Mouse (Mus musculus): ENCODE results near the gene Pdpn.
"Not testable (repeated sequence)": the region's sequence is repeated elsewhere in the genome, so short reads cannot be mapped to it uniquely, and the experiment has no call there.

Gene Pdpn

DNA sequence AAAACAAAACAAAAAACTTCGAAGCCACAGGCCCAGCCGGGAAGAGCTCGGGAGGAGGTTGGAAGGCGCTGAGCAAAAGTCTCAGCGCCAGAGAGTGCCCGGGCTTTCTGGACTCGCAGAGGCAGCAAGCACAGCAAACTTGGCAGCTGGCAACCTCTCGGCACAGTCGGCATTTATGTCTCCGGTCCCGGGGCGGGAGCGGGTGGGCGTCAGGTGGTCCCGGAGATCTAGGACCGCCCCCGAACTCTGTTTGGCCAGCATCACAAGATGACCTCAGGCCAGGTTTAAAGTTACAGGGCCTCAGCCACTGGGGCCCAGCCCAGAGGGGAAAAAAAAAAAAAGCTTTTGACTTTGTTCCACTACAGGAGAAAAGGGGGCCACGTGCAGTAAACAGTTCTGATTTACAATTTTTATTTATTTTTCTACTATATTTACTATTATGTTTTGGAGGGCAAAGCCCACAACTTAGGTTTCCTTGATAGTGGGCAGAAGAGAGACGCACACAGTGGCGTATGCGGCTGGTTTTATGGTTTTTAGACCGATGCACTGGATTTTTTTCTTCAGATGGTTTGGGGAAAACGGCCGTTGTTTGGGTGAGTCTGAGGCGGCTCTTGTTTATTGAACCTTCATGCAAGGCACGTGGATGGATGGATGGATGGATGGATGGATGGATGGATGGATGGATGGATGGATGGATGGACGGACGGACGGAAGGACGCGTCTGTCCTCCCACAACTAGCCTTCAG, at the start of gene Pdpn:
Gene Pdpn (minus strand): TSS at position 240 of the 746 bp plus-strand sequence.
- DNase-seq = no peak

DNA sequence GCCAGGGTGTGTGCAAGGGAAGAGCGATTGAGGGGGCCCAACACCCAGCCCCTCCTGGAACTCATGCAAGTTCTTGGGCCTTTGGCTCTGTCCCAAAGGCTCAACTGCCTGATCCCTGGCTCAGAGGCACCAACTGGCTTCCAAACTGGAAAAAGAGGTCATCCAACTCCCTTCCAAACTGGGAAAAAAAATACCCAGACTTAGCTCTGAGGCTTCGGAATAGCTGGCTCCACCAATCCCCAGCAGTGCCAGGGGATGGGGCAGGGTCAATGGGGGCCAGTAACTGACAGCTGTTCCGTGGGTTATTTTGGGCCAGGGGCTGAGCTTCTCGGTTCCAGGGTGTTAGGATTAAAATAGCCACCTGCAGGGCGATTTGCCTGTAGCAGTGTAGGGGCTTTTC, 49.3 kb upstream of the Pdpn start:
- DNase-seq = no peak

DNA sequence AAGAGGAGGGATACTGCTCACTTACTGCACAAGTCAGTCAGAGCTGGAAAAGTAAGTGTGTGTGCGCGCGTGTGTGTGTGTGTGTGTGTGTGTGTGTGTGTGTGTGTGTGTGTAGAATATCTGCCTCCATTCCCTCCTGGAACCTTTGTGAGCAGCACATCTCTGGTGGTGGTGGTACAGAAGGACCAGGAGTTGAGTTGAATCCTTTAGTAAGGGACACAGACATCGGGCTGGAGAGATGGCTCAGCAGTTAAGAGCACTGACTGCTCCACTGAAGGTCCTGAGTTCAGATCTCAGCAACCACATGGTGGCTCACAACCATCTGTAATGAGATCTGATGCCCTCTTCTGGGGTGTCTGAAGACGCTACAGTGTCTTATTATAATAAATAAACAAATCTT, 46.1 kb upstream of the Pdpn start:
- not testable (repeated sequence) for DNase-seq

DNA sequence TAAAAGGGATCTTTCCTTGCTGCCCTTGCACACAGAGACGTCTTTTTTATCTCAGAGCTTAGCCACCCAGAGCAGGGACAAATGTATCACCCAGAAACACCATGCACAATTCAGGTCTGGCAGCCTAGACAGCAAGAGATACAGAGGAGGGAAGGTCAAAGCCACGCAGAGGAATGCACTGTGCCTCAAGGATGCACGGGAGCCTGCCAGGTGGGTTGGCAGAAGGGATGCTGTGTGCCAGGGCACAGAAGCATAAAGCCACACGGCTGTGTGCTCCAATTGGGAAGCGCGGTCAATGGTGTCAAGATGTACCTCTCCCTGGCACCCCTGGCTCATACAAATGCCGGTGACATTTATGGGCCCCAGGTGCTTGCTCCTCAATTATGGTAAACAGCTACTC, 42.1 kb upstream of the Pdpn start:
- no peak for DNase-seq

DNA sequence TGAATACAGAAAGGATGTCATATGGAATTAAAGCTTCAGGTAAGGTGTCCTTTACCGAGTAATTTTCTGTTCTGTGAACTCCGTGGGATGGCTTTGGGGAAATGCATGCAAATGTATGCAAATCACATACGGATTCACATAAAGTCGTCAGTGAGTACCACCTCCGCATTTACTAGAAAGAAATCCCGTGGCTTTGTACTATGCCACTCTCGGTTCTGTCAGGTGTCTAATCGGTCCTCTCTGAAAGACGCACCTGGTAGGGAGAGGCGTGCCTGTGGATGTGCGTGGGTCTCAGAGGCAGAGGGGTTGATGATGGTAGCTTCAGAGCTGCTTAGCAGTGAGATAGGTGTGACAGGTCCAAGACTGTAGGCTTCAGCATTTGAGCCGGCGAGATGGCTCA, 40.4 kb upstream of the Pdpn start:
- DNase-seq = no peak

DNA sequence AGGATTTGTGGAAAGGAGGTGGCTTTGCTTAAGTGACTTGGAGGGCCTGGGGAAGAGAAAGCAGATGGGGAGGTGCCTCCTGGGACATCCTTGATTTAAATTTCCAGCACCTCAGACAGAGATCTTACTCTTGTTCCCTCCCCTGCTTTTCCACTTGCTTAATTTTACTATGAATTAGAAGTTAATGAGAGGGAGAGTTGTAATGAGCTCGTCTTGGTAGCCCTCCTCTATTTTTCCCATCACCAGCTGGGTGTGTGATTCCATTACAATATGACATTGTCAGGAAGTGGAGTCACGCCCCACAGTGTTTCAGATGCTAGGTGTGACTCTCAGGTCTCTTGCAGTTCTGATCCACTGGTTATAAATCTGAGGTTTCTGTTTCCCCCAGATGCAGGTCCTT, 36.7 kb upstream of the Pdpn start:
- no peak for DNase-seq

DNA sequence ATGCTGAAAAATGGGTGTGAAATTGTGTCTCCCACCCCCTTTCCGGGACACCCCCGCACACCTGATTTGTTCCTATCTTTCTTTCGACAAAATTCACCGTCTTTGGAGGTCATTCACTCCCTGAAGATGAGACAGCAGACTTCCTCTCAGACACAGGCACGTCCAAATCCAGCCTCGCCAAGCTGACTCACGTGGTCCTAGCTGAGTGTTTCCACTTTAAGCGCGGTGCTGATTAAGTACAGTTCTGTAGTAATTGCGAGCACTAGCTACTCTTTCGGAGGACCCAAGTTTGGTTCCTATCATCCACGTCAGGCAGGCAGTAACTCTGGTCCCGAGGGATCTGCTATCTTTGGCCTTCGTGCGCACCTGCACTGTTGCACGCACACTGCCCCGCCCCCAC, 35.6 kb upstream of the Pdpn start:
- DNase-seq = no peak

DNA sequence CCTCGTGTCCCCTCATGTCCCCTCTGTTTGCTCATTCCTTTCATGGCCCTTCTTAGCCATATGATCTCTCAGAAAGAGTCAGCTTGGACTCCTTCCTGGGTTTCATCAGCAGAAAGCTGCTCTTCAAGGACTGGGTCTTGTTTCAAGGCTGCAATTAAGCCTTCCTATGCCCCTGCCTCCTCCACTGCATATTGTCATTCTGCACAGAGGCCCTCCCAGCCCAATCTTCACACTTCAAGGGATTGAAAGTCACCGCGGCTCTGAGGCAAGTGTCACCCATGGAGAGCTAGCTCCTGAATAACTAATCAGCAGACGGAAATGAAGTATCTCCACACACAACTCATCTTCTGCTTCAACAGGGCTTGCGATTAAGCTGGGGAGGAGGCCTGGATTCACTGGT, 34.8 kb upstream of the Pdpn start:
- DNase-seq = no peak

DNA sequence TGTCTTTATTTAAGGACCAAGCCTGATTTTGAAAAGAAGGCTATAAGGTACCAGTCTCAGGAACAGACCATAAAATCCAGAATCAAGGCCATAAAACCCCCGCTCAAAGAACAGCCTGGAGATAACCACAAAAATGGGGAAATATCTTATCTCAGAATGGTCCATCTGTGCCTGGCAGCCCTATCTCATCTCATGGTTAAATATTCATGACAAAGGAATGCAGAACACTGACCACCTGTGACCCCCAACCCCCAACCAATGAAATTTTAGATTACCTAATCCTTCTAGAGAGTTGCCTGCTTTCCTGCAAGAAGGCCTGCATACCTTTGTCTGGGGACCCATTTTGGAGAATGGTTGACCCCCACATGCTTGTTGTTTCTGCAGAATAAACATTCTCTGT, 32.4 kb upstream of the Pdpn start:
- DNase-seq = no peak

DNA sequence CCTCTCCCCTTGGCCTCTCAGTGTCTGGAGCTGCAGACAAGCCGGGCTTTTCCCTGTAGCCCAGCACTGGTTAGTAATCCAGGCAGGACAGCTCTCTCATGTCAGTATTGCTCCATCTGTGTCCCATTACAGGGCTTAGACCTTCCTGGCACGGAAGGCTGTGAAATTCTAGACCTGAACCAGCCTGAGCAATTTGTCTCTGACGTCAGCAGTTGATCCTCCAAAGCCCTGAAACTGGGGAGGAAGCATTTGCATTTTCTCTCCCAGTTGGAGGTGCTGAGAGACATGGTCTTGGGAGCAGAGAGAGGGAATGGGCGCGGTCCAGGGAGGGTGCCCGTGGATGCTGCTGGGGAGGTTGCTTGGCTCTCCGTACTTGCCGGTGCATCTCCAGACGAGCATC, 31.2 kb upstream of the Pdpn start:
- no peak for DNase-seq

DNA sequence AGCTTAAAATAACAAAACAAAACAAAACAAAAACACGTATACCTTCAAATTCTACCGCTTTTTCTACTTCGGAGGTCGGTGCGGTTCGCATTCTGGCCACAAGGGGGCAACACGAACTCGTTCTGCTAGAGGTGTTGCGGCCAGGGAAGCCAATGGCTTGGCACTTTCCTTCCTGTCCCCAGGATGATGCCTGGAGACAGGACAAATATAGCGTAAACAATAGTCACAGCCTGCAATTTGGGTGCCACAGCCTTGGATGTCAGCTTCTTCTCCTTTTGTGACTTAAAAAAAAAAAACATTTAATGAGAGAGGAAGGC, 26.2 kb upstream of the Pdpn start:
- DNase-seq = peak; percentile 83

DNA sequence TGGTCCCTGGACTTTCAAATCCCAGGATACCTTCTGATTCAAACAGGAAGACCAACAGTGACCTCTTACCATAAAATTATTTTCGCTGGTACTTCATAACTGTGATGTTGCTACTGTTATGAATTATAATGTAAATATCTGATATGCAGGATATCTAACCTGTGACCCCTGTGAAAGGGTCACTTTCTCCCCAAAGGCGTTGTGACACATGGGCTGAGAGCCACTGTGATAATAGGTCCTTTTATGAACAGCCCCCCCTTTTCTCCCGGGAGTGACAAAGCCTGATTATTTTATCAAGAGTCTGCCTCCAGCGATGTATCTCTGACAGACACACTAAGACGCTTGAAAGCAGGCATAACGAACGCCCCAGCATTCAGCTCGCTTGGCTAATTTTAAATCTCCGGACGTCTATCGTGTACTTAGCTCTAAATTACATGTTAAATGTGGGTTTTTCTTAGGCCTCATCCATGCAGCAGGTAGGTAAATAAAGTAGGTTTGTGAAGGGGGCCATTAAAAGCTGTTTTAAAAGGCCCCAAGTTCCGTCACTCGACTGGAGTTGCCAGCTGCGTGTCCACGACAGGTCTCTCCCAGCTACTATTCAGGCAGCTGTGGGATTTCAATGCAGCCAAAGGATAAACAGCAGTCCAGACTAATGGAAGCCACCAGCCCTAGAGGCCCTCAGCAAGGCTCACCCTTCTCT, 25.7 kb upstream of the Pdpn start:
- no peak for DNase-seq

DNA sequence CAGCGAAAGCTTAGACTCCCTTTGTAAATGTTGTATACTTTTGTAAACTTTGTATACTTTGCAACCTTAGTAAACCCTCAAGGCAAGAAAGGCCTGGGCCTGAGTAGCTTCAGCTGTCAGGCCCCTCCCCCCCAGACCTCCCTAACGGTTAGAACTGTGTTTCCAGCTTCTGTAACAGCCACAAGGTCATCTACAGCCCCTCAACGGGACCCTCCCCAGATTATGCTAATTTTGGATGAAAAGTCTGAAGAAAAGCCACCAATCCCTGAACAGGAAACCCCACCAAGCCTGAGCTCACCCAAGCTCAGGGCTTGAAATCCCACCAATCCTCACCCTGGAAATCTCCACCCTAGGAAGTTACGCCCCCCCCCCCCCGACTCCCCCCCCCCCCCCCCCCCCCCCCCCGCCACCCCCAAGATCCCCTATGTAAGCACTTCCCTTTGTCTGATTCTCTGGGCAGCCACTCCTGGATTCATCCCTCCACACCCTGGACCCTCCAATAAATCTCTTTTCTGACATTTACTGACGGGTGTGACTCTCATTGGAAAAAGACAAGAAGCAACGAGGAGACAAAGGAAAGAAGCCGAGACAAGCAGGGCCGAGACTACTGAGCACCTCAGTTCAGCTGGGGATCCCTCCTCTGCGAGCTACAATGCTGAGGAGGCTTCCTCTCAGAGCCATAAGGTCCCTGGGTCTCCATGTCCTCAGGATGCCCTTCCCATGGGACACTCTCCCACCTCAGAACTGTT, 25.0 kb upstream of the Pdpn start:
- DNase-seq = no peak

DNA sequence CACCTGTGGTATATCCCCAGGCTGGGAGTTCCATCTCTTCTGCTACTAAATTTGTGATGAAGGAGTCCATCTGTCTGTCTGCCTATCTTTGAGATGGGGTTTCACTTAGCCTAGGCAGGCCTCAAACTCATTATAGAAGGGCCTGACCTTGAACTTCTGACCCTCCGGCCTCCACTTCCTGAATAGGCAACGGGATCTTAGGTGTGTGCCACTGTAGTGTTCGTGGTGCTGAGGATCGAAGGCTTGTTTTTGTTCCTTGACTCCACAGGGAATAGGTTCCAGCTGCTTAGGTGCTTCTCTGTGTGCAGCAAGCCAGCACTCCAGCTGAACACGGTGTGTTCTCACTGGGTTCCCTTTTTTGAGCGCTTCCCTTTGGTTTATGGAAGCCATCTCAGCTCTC, 13.9 kb upstream of the Pdpn start:
- DNase-seq = no peak

DNA sequence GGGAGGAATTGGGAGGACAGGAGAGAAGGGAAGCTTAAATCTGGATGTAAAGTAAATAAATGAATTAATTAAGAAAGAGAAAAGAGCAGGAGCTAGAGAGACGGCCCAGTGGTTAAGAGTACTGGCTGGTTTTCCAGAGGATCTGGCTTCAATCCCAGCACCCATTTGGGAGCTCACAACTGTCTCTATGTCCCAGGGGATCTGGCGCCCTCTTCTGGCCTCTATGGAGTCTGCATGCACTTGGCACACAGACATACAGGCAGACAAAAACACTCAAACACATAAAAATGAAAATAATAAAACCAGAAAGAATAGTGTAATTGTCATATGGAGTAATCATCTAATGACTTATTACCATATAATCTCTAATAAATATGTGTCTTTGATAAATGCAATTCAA, 12.0 kb upstream of the Pdpn start:
- DNase-seq = peak; percentile 47

DNA sequence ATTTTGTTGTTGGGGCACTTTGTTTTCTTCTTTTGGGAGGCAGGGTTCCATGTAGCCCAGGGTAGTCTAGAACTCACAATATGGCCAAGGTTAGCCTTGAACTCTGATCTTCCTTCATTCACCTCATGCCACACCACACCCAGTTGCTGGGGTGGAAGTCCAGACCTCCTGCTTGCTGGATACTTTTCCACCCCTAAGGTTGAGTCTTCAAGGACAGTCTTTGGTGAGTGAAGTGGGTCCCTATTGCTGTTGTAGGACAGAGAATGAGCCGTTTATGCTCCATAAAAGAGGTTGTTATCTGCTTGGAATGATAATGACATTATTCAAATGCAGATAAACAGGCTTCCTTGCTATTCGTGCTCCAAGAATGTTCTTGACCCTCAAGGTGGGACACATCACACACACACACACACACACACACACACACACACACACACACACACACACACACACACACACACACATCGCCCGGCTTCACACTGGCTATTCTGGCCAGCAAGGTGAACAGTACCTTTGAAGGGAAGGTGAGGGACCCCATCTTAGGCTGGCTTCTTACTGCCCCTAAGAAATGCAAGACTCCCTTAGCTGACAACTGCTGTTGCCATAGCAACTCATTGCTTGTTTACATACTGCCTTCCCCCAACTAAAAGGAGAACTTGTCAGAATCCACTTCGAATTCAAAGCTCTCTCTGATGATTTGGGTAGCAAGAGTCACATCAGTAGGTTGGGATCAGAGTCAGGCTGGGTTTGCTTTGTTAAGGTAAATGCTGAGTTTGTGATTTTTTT, 6.8 kb upstream of the Pdpn start:
- DNase-seq = no peak

DNA sequence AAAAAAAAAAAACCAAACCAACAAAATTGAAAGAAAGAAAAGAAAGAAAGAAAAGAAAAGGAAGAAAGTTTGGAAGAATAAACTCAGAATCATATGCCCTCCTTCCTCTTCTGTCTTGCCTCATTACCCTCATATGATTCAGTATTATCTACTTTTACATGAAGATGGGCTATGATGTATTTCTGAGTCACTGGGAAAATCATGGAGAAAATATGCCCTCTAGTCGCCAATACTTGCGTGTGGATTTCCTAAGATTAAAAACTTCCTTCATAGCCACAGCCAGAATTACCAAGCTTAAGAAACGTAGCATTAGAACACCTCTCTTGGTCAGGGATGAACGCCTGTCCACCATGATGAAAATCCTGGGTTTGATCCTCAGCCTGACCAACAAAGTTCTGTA, 5.7 kb upstream of the Pdpn start:
- DNase-seq = no peak

DNA sequence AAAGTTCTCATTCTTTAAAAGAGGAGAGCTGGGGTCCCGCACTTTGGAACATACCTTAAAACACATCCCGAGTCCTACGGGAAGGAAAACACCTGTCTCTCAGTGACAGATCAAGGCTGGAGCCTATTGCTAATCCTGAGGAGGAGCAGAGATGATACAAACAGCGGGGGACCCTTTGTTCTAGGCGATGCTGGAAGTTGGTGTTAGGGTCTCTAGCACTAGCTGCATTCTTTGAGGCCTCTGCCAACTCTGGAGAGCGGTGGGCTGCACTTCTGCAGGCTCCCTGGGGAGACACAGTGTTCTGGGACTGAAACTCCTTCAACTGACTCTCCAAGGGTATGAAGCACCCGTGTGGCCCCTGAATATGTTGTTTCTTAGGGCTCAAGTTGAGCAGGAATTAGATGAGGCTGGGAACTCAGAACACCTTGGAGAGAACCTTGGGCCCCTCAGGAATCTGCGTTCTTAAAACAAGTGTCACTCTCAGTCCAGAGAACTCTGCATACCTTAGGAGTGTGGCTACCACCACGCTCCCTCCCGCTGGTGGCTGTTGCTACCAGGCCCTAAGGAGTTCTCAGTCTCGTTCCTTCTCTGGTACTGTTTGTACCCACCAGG, 3.0 kb upstream of the Pdpn start:
- DNase-seq = no peak

DNA sequence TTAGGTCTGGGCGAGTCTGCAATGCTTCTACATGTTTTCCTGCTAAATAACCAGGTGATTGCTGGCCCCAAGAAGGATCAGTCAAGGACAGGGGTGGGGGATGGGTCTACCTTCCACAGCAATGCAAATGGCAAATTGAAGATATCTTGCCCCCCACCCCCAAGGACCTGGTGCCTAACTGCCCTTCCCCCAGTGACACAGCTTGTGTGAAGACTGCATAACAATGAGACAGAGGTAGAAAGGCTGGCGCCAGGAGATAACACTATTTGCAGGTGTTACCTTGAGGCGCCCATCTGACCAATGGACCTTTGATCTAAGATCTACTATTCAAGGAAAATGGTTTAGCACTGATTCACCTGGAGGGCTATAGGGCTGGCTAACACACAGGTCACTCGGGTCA, 2.5 kb upstream of the Pdpn start:
- DNase-seq = no peak

DNA sequence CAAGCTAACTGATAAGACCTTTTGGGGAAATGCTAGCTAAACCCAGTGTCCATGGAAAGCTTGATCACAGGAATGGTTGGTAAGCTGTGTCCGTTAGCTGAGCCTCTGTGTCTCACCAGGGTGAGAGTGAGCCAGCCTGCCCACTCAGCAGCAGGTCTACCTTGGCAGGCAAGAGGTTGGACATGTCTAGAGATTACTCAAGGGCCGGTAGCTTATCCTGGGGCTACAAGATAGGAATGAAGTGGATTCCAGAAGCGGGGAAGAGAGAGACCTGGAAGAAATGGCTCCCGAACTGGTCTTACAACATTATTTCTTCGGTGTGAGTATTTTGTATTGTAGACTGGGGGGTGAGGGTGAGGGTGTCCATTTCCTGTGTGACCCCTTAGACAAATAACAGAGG, 1.7 kb upstream of the Pdpn start:
- no peak for DNase-seq

DNA sequence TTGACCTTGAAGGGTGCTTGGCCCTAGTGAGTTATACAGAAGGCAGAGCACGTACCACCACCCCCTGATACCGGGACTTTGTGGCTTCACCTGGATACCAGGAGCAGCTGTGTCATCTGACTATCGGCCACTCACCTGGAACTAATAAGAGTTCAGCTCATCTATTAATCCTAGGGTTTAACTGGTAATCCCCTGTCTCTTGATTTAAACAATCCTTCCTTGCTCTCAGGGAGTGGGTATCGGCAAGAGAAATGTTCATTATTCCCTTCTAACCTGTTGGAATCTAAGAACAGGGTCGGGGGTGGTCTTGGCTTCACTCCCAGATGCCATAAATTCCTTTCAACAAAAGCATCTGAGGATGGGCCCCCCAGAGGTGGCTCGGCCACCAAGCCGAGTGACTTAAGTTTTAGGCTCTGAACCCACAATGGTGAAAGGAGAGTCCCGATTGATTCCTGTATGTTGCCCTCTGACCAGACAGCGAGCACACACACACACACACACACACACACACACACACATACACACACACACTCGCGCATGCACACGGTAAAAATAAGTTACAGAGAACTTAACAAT, 837 bp upstream of the Pdpn start:
- DNase-seq = no peak

DNA sequence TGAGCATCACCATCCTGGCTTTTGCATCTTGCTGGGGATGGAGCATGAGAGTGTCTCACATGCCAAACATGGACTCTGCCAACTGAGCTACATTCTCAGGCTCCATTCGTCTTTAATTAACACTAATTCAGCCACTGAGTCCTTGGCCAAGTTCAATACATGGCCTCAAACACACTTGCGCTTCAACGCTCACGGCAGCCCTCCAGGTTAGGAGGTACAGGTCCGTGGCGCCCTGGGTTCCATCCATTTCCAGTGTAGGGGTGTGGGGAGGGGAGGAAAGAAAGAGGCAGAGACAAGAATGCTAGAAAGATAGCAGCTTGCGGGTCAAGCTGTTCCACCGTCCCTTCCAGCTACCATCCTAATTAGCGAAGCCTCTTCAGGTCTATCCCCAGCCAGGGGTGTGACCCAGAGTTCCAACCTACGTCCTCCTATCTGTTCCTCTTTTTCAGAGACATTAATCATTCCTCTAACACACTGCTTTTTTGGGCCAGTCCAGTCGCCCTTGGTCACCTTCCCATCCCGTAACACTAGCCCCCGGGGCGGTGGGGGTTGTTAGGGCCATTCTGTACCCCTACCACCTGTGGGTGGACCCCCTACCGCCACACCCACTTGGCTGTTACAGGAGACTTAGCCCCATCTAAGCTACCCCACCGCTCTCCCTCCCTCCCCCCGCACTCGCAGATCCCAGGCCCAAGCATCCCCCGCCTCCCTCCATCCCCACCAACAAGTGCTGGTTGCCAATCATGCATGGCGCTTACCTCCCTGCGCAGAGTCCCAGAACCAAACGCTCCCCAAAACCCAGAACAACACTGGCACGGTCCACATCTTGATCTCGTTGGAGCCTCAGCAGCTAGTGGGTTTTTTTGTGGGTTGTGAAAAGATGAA, 691 bp downstream of the Pdpn start:
- no peak for DNase-seq
